Mouse (Mus musculus) heart, postnatal 25 days (tissue): Measurements from ENCODE around the gene Srsf10. TPM values are rescaled to one million over a fixed set of nuclear protein-coding genes. Genes with fewer than 3 reads are reported as not detected.

Source experiments
- DNase-seq: peaks from one replicate; pipeline ENCODE4 v3.0.0; 2022; ENCODE audit warnings: low spot score
- intact Hi-C: fragments of 180-260 bp; cut with DNase I; formaldehyde crosslinking; loops from one replicate; pipeline ENCODE4 v1.15.1; 2025
- total RNA-seq, 2 experiments: library from RNA; stranded (reverse); gene quantifications; 2 replicates each; pipeline ENCODE4 v1.2.3; 2021

The Srsf10 gene
- total RNA-seq, 2 experiments from 2014 or later: 41.7 to 47.7 TPM

GRCm38 (mm10) chr4:135853987-135854546 lies 1.5 kb upstream of the Srsf10 start:
- DNase-seq: no peak
- intact Hi-C loops: no loop called here

GRCm38 (mm10) chr4:135854630-135855029 lies 917 bp upstream of the Srsf10 start:
- no peak for DNase-seq
- intact Hi-C loops: no loop called here

- intact Hi-C loops: no loop called here
Observed at GRCm38 (mm10) chr4:135855080-135855479, 467 bp upstream of the Srsf10 start.

GRCm38 (mm10) chr4:135856223-135857091 lies 910 bp downstream of the Srsf10 start:
- intact Hi-C loops: loop anchor here (1.0 kb wide), 1 partner anchor 17 kb away; the partner anchor contains the start of gene Pnrc2
- peak; percentile 53 for DNase-seq

More at GRCm38 (mm10) chr4:135855080-135855479, 467 bp upstream of the Srsf10 start:
- DNase-seq: no peak

GRCm38 (mm10) chr4:135857597-135858186 lies 2.1 kb downstream of the Srsf10 start:
- no peak for DNase-seq
- intact Hi-C loops: no loop called here

GRCm38 (mm10) chr4:135868996-135869395 lies 13.4 kb downstream of the Srsf10 start:
- DNase-seq: no peak
- intact Hi-C loops: no loop called here

- intact Hi-C loops: loop anchor here (10.0 kb wide), 1 partner anchor 166 kb away; no protein-coding TSS in a partner anchor
Observed at GRCm38 (mm10) chr4:135870227-135871023, 14.9 kb downstream of the Srsf10 start.

GRCm38 (mm10) chr4:135872015-135872414 lies 16.5 kb downstream of the Srsf10 start:
- DNase-seq: no peak
- intact Hi-C loops: loop anchor here (10.0 kb wide), 1 partner anchor 167 kb away; no protein-coding TSS in a partner anchor

More at GRCm38 (mm10) chr4:135870227-135871023, 14.9 kb downstream of the Srsf10 start:
- no peak for DNase-seq

GRCm38 (mm10) chr4:135872589-135873391 lies 17.2 kb downstream of the Srsf10 start:
- intact Hi-C loops: loop anchor here (1.0 to 10.0 kb wide), 2 partner anchors 16 to 168 kb away; no protein-coding TSS in a partner anchor
- no peak for DNase-seq

- intact Hi-C loops: loop anchor here (1.0 to 10.0 kb wide), 2 partner anchors 17 to 169 kb away; no protein-coding TSS in a partner anchor
- peak; percentile 88 for DNase-seq
Observed at GRCm38 (mm10) chr4:135873526-135874202, 18.1 kb downstream of the Srsf10 start, which contains the start of gene Pnrc2. TSS of gene Pnrc2 (minus strand) at chr4:135873850.

GRCm38 (mm10) chr4:135874564-135875535 lies 19.3 kb downstream of the Srsf10 start:
- DNase-seq: no peak
- intact Hi-C loops: loop anchor here (5.0 to 10.0 kb wide), 2 partner anchors 53 to 170 kb away; no protein-coding TSS in a partner anchor

- DNase-seq: no peak
- intact Hi-C loops: loop anchor here (5.0 to 10.0 kb wide), 2 partner anchors 53 to 171 kb away; no protein-coding TSS in a partner anchor
Observed at GRCm38 (mm10) chr4:135875546-135875945, 20.0 kb downstream of the Srsf10 start.

- intact Hi-C loops: loop anchor here (5.0 to 10.0 kb wide), 2 partner anchors 54 to 171 kb away; no protein-coding TSS in a partner anchor
- DNase-seq: no peak
Observed at GRCm38 (mm10) chr4:135875991-135876582, 20.5 kb downstream of the Srsf10 start.

GRCm38 (mm10) chr4:135876583-135877020 lies 21.1 kb downstream of the Srsf10 start:
- peak; percentile 82 for DNase-seq
- intact Hi-C loops: loop anchor here (1.0 to 10.0 kb wide), 3 partner anchors 54 to 172 kb away; no protein-coding TSS in a partner anchor

- intact Hi-C loops: loop anchor here (1.0 to 10.0 kb wide), 3 partner anchors 55 to 173 kb away; no protein-coding TSS in a partner anchor
- no peak for DNase-seq
Observed at GRCm38 (mm10) chr4:135877742-135878141, 22.2 kb downstream of the Srsf10 start.

- intact Hi-C loops: loop anchor here (5.0 to 10.0 kb wide), 2 partner anchors 57 to 174 kb away; no protein-coding TSS in a partner anchor
- DNase-seq: no peak
Observed at GRCm38 (mm10) chr4:135879021-135879420, 23.5 kb downstream of the Srsf10 start.
